Mouse (Mus musculus) heart, postnatal 0 days (tissue): ENCODE measurements around the gene Rptor. TPM values are rescaled to one million over a fixed set of nuclear protein-coding genes. Genes with fewer than 3 reads are reported as not detected.

Source experiments
- ATAC-seq: fragments of 200-750 bp; cut with Nextera tagmentation; 2 replicates; pipeline ENCODE4 v1.8.0; 2017; ENCODE audit warnings: low read depth, moderate number of reproducible peaks, moderate library complexity; ENCODE audit not compliant: insufficient read depth
- DNase-seq: peaks from one replicate; pipeline ENCODE4 v3.0.0-alpha.2; 2016; ENCODE audit warnings: low spot score
- H3K27ac ChIP-seq: fragments of 300-500 bp; sonication (generic); 2 replicates; pipeline ENCODE4 v1.5.1; 2014; ENCODE audit warnings: low read depth, mild to moderate bottlenecking
- H3K27me3 ChIP-seq: fragments of 300-500 bp; sonication (generic); 2 replicates; pipeline ENCODE4 v1.6.1; 2014; ENCODE audit warnings: low read length, mixed read lengths; ENCODE audit not compliant: control insufficient read depth, insufficient read depth
- H3K36me3 ChIP-seq: fragments of 300-500 bp; sonication (generic); replicated peaks from 2 replicates; pipeline ENCODE4 v1.6.1; 2014; ENCODE audit warnings: low read length, mixed read lengths; ENCODE audit not compliant: control insufficient read depth, insufficient read depth
- H3K4me1 ChIP-seq: fragments of 300-500 bp; sonication (generic); 2 replicates; pipeline ENCODE4 v1.6.1; 2014; ENCODE audit warnings: antibody characterized with exemption; ENCODE audit not compliant: control insufficient read depth, insufficient read depth
- H3K4me2 ChIP-seq: fragments of 300-500 bp; sonication (generic); 2 replicates; pipeline ENCODE4 v1.6.1; 2014; ENCODE audit warnings: low read depth, mild to moderate bottlenecking, low read length, moderate library complexity
- H3K4me3 ChIP-seq: fragments of 300-500 bp; sonication (generic); 2 replicates; pipeline ENCODE4 v1.5.1; 2014; ENCODE audit warnings: low read depth, low read length
- H3K9ac ChIP-seq: fragments of 300-500 bp; sonication (generic); replicated peaks from 2 replicates; pipeline ENCODE4 v1.6.1; 2014; ENCODE audit warnings: low read depth, low read length, mixed read lengths
- H3K9me3 ChIP-seq: fragments of 300-500 bp; sonication (generic); replicated peaks from 2 replicates; pipeline ENCODE4 v1.6.1; 2016; ENCODE audit warnings: low read length; ENCODE audit not compliant: control insufficient read depth
- CTCF ChIP-seq: IDR thresholded peaks from 2 replicates; pipeline ENCODE4 v1.5.1; 2016; ENCODE audit warnings: antibody characterized with exemption, control low read depth, low read depth
- EP300 ChIP-seq: IDR thresholded peaks from 2 replicates; pipeline ENCODE4 v1.6.1; 2016; ENCODE audit warnings: antibody characterized with exemption, low read depth
- WGBS: fragments of 180-500 bp; shearing (Covaris S2); extraction: QIAGEN DNeasy Blood & Tissue Kit; methylation state at CpG from one replicate; pipeline ENCODE4 v1.1.7; 2014; 5-methylcytosine and 5-hydroxymethylcytosine counted together
- polyA plus RNA-seq: library from polyadenylated mRNA; unstranded; fragments of >200 nt; fragmentation: Nextera tagmentation; extraction: Ambion mirVana; gene quantifications from 2 replicates; pipeline ENCODE4 v1.2.1, GENCODE M21; 2015
- total RNA-seq: library from RNA; depleted of rRNA; stranded (reverse); fragments of >200 nt; gene quantifications from 2 replicates; pipeline ENCODE4 v1.2.3, GENCODE M21; 2014; ENCODE audit warnings: low replicate concordance

Rptor gene
- total and polyA plus RNA-seq, 2 experiments from 2014 or later: 4.8 to 39.8 TPM

GRCm38 (mm10) chr11:119718115-119718514 lies 115.4 kb downstream of the Rptor start:
- H3K4me2 ChIP-seq: no peak overlapping the region
- no peak overlapping the region for H3K4me3 ChIP-seq
- ATAC-seq (no peak), DNase-seq (no peak)
- TF ChIP-seq EP300 (no peak), CTCF (no peak)
- H3K27me3 ChIP-seq: no peaks in the 10 kb centered on the region
- peaks cover 10% of the 10 kb centered on the region; the same call in 1 of the 2 replicates for H3K4me1 ChIP-seq
- H3K36me3 ChIP-seq: no peaks in the 10 kb centered on the region
- H3K9me3 ChIP-seq: peaks cover 5% of the 10 kb centered on the region; the same call in 1 of the 2 replicates
- 91% methylated on average over 3 of the region's 3 CpGs for WGBS
- H3K27ac ChIP-seq: no peak overlapping the region
- H3K9ac ChIP-seq: no peak overlapping the region

DNA sequence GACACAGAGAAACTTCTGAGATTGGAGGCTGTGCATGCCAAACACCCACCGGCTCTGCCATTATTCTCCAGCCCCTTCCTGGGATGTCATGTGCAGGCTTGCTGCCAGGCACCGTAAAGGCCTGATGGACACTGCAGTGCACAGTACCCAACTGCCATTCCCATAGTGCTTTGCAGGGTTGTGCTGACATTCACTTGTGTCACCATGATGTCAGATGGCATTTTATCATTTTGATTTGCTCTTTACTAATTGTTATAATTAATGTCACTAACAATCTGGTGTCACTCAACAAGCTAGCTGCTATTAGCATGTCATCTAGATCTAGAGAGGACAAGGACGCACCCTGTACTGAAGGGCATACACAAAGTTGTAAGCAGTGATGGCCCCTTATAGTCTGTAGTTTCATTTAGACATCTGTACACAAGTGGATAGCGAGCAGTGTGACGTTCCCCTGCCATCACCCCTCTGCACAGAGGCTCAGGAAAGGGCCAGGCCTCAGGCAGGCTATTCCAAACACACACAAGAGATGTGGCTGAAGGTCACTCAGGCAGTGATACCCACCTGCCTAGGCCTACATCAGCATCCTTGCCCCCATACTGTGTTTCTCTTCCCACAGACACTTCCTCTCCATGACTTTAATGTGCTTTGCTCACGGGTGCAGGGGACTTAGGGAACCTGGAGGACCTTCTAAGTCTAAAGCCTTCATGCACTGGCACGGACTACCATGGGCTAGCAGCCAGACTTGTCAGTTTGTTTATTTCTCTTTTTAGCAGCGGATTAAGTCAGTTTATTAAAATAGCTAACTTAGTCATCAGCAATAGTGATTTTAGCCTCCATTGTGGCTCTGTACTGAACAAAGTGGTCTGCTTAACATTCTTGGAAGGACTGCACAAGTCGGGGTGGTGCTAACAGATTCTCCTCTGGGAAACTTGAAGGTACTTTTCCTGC lies 117.7 kb downstream of the Rptor start:
- Histone ChIP-seq H3K9me3 (peaks cover 5% of the 10 kb centered on the region; the same call in 1 of the 2 replicates), H3K4me2 (no peak overlapping the region), H3K27me3 (no peaks in the 10 kb centered on the region), H3K27ac (peak overlapping the region; percentile 83), H3K4me3 (no peak overlapping the region), H3K36me3 (peaks cover 8% of the 10 kb centered on the region; the same call in 1 of the 2 replicates), H3K9ac (peak overlapping the region; percentile 8; the same call in 1 of the 2 replicates), H3K4me1 (peaks cover 10% of the 10 kb centered on the region; the same call in 1 of the 2 replicates)
- TF ChIP-seq CTCF: no peak
- no peak for TF ChIP-seq EP300
- ATAC-seq: peak; percentile 86
- 34% methylated on average over 9 of the region's 9 CpGs for WGBS
- DNase-seq: peak; percentile 80

GRCm38 (mm10) chr11:119724709-119725108 lies 122.0 kb downstream of the Rptor start:
- H3K4me1 ChIP-seq: peaks cover 10% of the 10 kb centered on the region; the same call in 1 of the 2 replicates
- ATAC-seq: no peak
- no peaks in the 10 kb centered on the region for H3K9me3 ChIP-seq
- H3K36me3 ChIP-seq: peaks cover 25% of the 10 kb centered on the region; the same call in 1 of the 2 replicates
- 86% methylated on average over 9 of the region's 9 CpGs for WGBS
- H3K9ac ChIP-seq: no peak overlapping the region
- no peak overlapping the region for H3K27ac ChIP-seq
- DNase-seq: no peak
- H3K4me2 ChIP-seq: no peak overlapping the region
- TF ChIP-seq EP300 (no peak), CTCF (no peak)
- no peaks in the 10 kb centered on the region for H3K27me3 ChIP-seq
- H3K4me3 ChIP-seq: no peak overlapping the region

DNA sequence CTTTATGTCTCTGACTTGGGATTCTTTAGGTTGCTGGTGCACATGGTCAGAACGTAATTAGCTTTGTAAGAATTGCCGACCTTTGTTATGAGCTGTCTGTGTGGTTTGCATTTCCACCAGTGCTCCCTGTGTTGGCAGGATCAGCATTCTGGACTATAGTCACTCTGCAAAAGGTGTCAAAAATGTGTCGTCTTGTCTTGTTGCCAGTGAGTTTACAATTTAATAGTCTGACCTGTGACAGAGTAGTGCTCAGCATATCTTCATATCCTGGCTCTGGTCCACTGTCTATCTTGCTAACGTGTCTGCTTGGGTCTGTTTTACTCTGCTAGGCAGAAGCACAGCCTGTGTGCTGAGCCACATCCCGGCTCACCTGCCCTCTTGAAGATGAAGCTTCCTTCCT lies 128.7 kb downstream of the Rptor start:
- H3K27ac ChIP-seq: peak overlapping the region; percentile 66; the same call in 1 of the 2 replicates
- H3K27me3 ChIP-seq: no peaks in the 10 kb centered on the region
- no peaks in the 10 kb centered on the region for H3K9me3 ChIP-seq
- TF ChIP-seq CTCF: no peak
- no peak for TF ChIP-seq EP300
- H3K36me3 ChIP-seq: peaks cover 7% of the 10 kb centered on the region; the same call in 1 of the 2 replicates
- H3K9ac ChIP-seq: no peak overlapping the region
- ATAC-seq: peak; percentile 37
- 30% methylated on average over 5 of the region's 5 CpGs for WGBS
- H3K4me2 ChIP-seq: no peak overlapping the region
- no peak for DNase-seq
- H3K4me3 ChIP-seq: no peak overlapping the region
- peaks cover 37% of the 10 kb centered on the region for H3K4me1 ChIP-seq

DNA sequence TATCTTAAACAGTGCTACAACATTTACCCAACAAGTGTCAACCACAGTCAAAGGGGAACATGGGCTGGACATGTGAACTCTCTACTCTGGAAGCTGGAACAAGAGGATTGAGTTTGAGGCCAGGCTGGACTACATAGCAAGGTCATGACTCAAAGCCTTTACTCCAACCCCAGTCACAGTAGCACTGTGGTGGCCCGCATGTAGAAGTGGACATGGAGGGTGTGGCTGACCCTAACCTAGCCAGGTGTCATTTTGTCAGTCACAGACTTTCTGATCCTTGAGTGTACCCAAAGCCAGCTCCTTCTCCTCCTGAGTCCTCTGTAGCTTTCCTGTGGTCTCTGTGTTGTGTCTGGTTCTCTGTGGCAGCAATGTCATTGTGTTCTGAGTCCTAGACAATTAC lies 129.7 kb downstream of the Rptor start:
- 0 out of 2 replicates have a peak overlapping the region, but pooled peaks have one; percentile 8 for H3K9ac ChIP-seq
- no peak for TF ChIP-seq CTCF
- peak overlapping the region; percentile 66 for H3K27ac ChIP-seq

More for the DNA sequence above, 129.7 kb downstream of the Rptor start:
- Histone ChIP-seq H3K27me3 (no peaks in the 10 kb centered on the region), H3K9me3 (no peaks in the 10 kb centered on the region), H3K4me2 (no peak overlapping the region), H3K36me3 (no peaks in the 10 kb centered on the region), H3K4me1 (peaks cover 37% of the 10 kb centered on the region), H3K4me3 (no peak overlapping the region)
- 38% methylated on average over 1 of the region's 1 CpGs for WGBS
- ATAC-seq (no peak; the same call in 1 of the 2 replicates), DNase-seq (no peak)
